Mouse (Mus musculus) C2C12 (cell line): ENCODE results near the gene Zfp341. TPM values are rescaled to one million over a fixed set of nuclear protein-coding genes. Genes with fewer than 3 reads are reported as not detected.

Experiments
- H3K27me3 ChIP-seq: one replicate; pipeline ENCODE4 v1.6.1; 2011; ENCODE audit not compliant: control insufficient read depth, insufficient read depth, insufficient read length
- H3K36me3 ChIP-seq: one replicate; pipeline ENCODE4 v1.6.1; 2011; ENCODE audit not compliant: control insufficient read depth, insufficient read depth
- H3K4me3 ChIP-seq: one replicate; pipeline ENCODE4 v1.5.1; 2011; ENCODE audit warnings: mild to moderate bottlenecking, control low read depth; ENCODE audit not compliant: poor library complexity, insufficient read depth, severe bottlenecking
- H3K79me2 ChIP-seq: one replicate; pipeline ENCODE4 v1.6.1; 2011; ENCODE audit not compliant: control insufficient read depth, insufficient read depth
- H3K79me3 ChIP-seq: one replicate; pipeline ENCODE4 v1.6.1; 2011; ENCODE audit warnings: low read depth, control low read depth
- H3ac ChIP-seq: one replicate; pipeline ENCODE3; 2011; ENCODE audit warnings: low read depth; ENCODE audit not compliant: control insufficient read depth, insufficient read length
- CEBPB ChIP-seq: IDR thresholded peaks from one replicate; pipeline ENCODE4 v1.6.1; 2011; ENCODE audit warnings: low read depth, mild to moderate bottlenecking, control low read depth, moderate library complexity
- CTCF ChIP-seq: IDR thresholded peaks from one replicate; pipeline ENCODE4 v1.5.1; 2011; ENCODE audit not compliant: control insufficient read depth, insufficient read depth, insufficient read length
- FOSL1 ChIP-seq: IDR thresholded peaks from one replicate; pipeline ENCODE4 v1.8.0; 2011; ENCODE audit warnings: mild to moderate bottlenecking, low read length; ENCODE audit not compliant: poor library complexity, insufficient read depth, severe bottlenecking
- MAX ChIP-seq: IDR thresholded peaks from one replicate; pipeline ENCODE4 v1.6.1; 2011; ENCODE audit warnings: mild to moderate bottlenecking, control low read depth
- MYOD1 ChIP-seq: IDR thresholded peaks from one replicate; pipeline ENCODE4 v1.6.1; 2011; ENCODE audit warnings: low read depth; ENCODE audit not compliant: control insufficient read depth, insufficient read length
- MYOG ChIP-seq: IDR thresholded peaks from one replicate; pipeline ENCODE4 v1.6.1; 2011; ENCODE audit not compliant: control insufficient read depth, insufficient read length; ENCODE audit errors: extremely low read depth
- USF1 ChIP-seq: IDR thresholded peaks from one replicate; pipeline ENCODE4 v1.6.1; 2011; ENCODE audit warnings: low read depth, mild to moderate bottlenecking, control low read depth, moderate library complexity
- polyA plus RNA-seq: library from polyadenylated mRNA; unstranded; fragments of >200 nt; fragmentation: generic; extraction: Trizol; gene quantifications from one replicate; pipeline ENCODE4 v1.2.1, GENCODE M21; 2012; ENCODE audit warnings: missing spikeins

The Zfp341 gene
- polyA plus RNA-seq, 1 experiment = 2.6 TPM

DNA sequence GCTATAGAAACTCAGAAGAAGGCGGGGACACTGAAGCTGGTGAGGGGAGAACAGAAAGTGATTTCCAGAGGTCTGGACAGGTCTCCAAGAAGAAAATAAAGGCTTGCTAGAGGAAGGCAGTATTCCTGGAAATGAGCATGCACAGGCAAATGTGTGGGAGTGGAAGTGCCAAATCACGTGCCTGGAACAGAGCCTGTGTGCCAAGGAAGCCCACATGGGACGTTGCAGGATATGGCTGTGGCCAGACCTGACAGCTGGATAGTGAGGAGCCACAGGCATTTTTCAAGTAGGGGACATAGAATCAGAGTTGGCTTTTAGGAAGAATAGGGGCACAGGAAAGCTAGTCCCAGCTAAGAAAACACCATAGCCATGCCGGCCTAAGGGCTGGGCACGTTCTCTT, 17.3 kb upstream of the Zfp341 start:
- no peaks in the 10 kb centered on the region for H3K27me3 ChIP-seq
- no peaks in the 10 kb centered on the region for H3K36me3 ChIP-seq
- H3K4me3 ChIP-seq = no peak overlapping the region
- no peaks in the 10 kb centered on the region for H3K79me3 ChIP-seq
- H3K79me2 ChIP-seq = no peaks in the 10 kb centered on the region
- TF ChIP-seq USF1 (peak; percentile 49), MYOG (no peak)
- no peak overlapping the region for H3ac ChIP-seq

- Histone ChIP-seq H3K79me2 (no peaks in the 10 kb centered on the region), H3K36me3 (no peaks in the 10 kb centered on the region), H3K27me3 (no peaks in the 10 kb centered on the region), H3K79me3 (no peaks in the 10 kb centered on the region), H3ac (no peak overlapping the region), H3K4me3 (no peak overlapping the region)
- TF ChIP-seq MAX = no peak
- TF ChIP-seq MYOG = no peak
- TF ChIP-seq USF1 = no peak
- no peak for TF ChIP-seq FOSL1
- no peak for TF ChIP-seq CTCF
- no peak for TF ChIP-seq CEBPB
- no peak for TF ChIP-seq MYOD1
Observed at GRCm38 (mm10) chr2:154597399-154597798, 15.7 kb upstream of the Zfp341 start.

DNA sequence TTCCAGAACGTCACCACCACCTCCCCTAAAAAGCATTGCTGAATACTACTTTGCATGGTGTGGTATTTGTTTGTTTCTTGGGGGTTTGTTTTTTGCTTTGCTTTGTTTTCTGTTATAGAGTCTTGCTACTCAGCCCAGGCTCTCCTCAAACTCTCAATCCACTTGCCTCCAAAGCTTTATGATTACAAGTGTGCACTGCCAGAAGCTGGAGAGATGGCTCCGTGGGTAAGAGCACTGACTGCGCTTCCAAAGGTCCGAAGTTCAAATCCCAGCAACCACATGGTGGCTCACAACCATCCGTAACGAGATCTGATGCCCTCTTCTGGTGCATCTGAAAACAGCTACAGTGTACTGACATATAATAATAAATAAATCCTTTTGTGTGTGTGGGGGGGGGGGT, 12.5 kb upstream of the Zfp341 start:
- Histone ChIP-seq H3K4me3 (no peak overlapping the region), H3K36me3 (no peaks in the 10 kb centered on the region), H3K79me3 (no peaks in the 10 kb centered on the region), H3K79me2 (no peaks in the 10 kb centered on the region), H3K27me3 (no peaks in the 10 kb centered on the region), H3ac (no peak overlapping the region)
- TF ChIP-seq USF1 (no peak), MYOG (no peak), MAX (no peak), CTCF (no peak), CEBPB (no peak), FOSL1 (no peak), MYOD1 (no peak)

GRCm38 (mm10) chr2:154601324-154601723, 11.8 kb upstream of the Zfp341 start:
- Histone ChIP-seq H3K79me2 (no peaks in the 10 kb centered on the region), H3K27me3 (no peaks in the 10 kb centered on the region), H3K79me3 (no peaks in the 10 kb centered on the region), H3K4me3 (no peak overlapping the region), H3K36me3 (no peaks in the 10 kb centered on the region), H3ac (no peak overlapping the region)
- TF ChIP-seq USF1 (no peak), FOSL1 (no peak), MYOD1 (no peak), CTCF (no peak), CEBPB (no peak), MAX (no peak), MYOG (no peak)

DNA sequence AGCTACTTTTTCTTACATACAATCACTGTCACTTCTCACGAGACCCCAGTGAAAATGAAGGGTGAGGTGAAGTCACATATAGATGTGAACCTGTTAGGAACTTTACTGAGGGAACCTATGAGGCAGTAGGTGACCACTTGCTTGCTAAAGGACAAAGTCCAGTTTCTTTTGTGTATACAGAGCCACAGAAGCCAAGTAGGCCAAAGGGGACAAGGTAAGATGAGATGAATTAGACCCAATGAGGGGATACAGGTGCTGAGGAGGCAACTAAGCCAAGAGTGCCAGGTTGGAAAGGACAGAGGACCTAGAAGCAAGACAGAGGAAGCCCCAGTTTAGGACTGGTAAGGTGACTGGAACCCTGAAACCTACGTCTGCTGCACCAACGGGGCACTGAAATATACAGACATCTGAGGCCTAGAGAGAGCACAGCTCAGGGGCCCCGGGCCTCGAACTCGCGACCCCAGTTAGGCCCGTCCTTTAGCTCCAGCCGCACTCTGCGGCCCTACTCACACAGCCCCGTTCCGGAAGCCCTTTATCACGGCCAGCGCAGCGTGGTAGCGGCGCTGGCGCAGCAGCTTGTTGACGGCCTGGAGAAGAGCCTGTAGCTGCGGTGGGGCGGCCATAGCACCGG, 10.0 kb upstream of the Zfp341 start:
- TF ChIP-seq MYOG (no peak), MAX (no peak), USF1 (no peak), CEBPB (no peak), FOSL1 (no peak), MYOD1 (no peak)
- no peaks in the 10 kb centered on the region for H3K36me3 ChIP-seq
- peak overlapping the region; percentile 52 for H3ac ChIP-seq
- no peaks in the 10 kb centered on the region for H3K79me3 ChIP-seq
- H3K4me3 ChIP-seq = peak overlapping the region; percentile 40
- no peaks in the 10 kb centered on the region for H3K79me2 ChIP-seq
- no peaks in the 10 kb centered on the region for H3K27me3 ChIP-seq

DNA sequence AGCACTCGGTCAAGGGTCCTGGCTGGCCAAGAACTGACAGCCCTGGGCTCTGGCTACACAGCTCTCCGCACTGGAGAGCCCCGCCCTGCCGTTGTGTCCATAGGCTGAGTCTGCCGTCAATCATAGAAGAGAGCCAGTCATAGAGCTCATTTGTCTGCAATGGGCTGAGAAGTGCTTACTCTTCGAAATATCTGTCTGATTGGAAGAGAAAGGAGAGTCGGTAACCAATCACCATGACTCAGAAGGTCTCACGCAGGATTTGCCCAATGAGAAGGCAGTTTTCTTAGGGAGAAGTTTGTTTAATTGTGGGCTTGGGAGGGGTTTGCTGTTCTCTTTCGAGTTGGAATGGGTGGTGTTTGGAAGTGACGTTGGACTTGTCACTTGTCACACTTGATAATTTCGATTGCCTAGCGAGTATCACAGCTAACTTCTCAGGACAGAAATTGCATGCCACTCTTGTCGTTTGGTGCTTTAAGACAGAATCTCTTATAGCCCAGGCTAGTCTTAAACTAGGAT, 9.4 kb upstream of the Zfp341 start, which contains the start of gene Pxmp4:
Gene Pxmp4, minus strand, starts transcription at position 71 of the 516 bp plus-strand sequence.
- peaks cover 3% of the 10 kb centered on the region for H3K27me3 ChIP-seq
- H3K36me3 ChIP-seq = no peaks in the 10 kb centered on the region
- H3K79me2 ChIP-seq = no peaks in the 10 kb centered on the region
- TF ChIP-seq FOSL1 (no peak), MYOD1 (no peak), MAX (no peak), MYOG (no peak), CTCF (no peak), USF1 (peak; percentile 27)
- H3K79me3 ChIP-seq = no peaks in the 10 kb centered on the region
- peak within 1 kb of the TSS; percentile 52 for H3ac ChIP-seq
- H3K4me3 ChIP-seq = peak within 1 kb of the TSS; percentile 40
